Mouse (Mus musculus) urinary bladder, postnatal 10 days (tissue): ENCODE measurements around the gene Mvb12b.
"Not testable (repeated sequence)": the region's sequence is repeated elsewhere in the genome, so short reads cannot be mapped to it uniquely, and the experiment has no call there.

ENCODE experiments used
- DNase-seq: peaks from one replicate; pipeline ENCODE4 v3.0.0; 2022; ENCODE audit warnings: low spot score

The Mvb12b gene

GRCm38 (mm10) chr2:33887328-33888099 lies at the start of gene Mvb12b:
TSS of gene Mvb12b (minus strand) at chr2:33887946.
- DNase-seq: no peak

GRCm38 (mm10) chr2:33935756-33936155 lies 48.0 kb upstream of the Mvb12b start:
- no peak for DNase-seq

GRCm38 (mm10) chr2:33933606-33934510 lies 46.1 kb upstream of the Mvb12b start:
- no peak for DNase-seq

- DNase-seq: no peak
Measured at GRCm38 (mm10) chr2:33931161-33931560, 43.4 kb upstream of the Mvb12b start.

GRCm38 (mm10) chr2:33925288-33925687 lies 37.5 kb upstream of the Mvb12b start:
- no peak for DNase-seq

GRCm38 (mm10) chr2:33923482-33923881 lies 35.7 kb upstream of the Mvb12b start:
- DNase-seq: no peak

- no peak for DNase-seq
Measured at GRCm38 (mm10) chr2:33922466-33922865, 34.7 kb upstream of the Mvb12b start.

- no peak for DNase-seq
Measured at GRCm38 (mm10) chr2:33919934-33920615, 32.3 kb upstream of the Mvb12b start.

GRCm38 (mm10) chr2:33918824-33919223 lies 31.1 kb upstream of the Mvb12b start:
- no peak for DNase-seq

GRCm38 (mm10) chr2:33918318-33918717 lies 30.6 kb upstream of the Mvb12b start:
- DNase-seq: no peak

GRCm38 (mm10) chr2:33916603-33917002 lies 28.9 kb upstream of the Mvb12b start:
- DNase-seq: no peak

GRCm38 (mm10) chr2:33914998-33915397 lies 27.3 kb upstream of the Mvb12b start:
- no peak for DNase-seq

GRCm38 (mm10) chr2:33914334-33914733 lies 26.6 kb upstream of the Mvb12b start:
- no peak for DNase-seq

- DNase-seq: not testable (repeated sequence)
Measured at GRCm38 (mm10) chr2:33913598-33913997, 25.9 kb upstream of the Mvb12b start.

GRCm38 (mm10) chr2:33912741-33913140 lies 25.0 kb upstream of the Mvb12b start:
- no peak for DNase-seq

- no peak for DNase-seq
Measured at GRCm38 (mm10) chr2:33908374-33908773, 20.6 kb upstream of the Mvb12b start.

GRCm38 (mm10) chr2:33907174-33907573 lies 19.4 kb upstream of the Mvb12b start:
- no peak for DNase-seq

- no peak for DNase-seq
Measured at GRCm38 (mm10) chr2:33895829-33896228, 8.1 kb upstream of the Mvb12b start.

- DNase-seq: no peak
Measured at GRCm38 (mm10) chr2:33893151-33893550, 5.4 kb upstream of the Mvb12b start.

GRCm38 (mm10) chr2:33892354-33892753 lies 4.6 kb upstream of the Mvb12b start:
- no peak for DNase-seq

- no peak for DNase-seq
Measured at GRCm38 (mm10) chr2:33888100-33888385, 297 bp upstream of the Mvb12b start.
